ENCODE assay signal across 26 mouse cellular contexts in the genomic region with DNA sequence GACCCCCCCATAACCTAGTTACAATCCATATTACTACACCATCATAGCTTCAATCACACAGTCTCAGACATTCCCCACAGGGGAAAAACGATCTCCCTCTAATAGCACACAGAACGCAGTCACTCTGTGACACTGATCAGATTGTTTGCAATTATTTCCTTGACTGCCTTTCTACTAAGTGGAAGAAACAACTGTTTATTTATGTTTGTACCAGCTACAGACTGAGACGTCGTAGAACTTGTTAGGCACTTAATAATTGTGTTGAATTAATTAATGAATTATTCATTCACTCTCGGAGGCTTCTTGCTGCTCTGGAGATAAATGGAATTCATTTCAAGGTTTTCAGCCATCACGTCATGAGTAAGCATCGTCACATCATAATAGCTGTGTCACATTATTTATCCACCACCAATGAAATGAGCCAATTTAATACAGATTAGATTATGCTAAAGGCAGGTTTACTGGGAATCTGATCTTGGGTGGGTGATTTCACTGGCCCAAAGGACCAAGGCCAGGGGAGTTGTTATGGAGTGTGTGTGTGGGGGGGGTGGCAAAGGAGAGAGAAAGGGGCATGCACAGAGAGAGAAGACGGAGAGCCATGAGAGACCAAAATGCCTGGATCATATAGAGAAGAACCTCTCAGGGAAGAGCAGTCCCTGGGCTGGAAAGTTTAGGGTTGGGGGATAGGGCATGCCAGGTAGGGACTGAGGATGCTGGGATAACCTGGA.
DNase-seq lines count a peak whose midpoint lies in the region; ATAC-seq and TF ChIP-seq lines count a peak whose summit lies in the region.
"Had no signal": no experiment of that assay in that cellular context is flagged by ENCODE, and none has a peak within 500 bp of the region (broad histone marks: within the 10 kb centered on the region; RNA-seq: fewer than 3 reads in every experiment).

No protein-coding gene starts in this region.

- intact Hi-C loops in left cerebral cortex, postnatal 10 days (cut with DNase I): no loop called here

- H3K9ac ChIP-seq in hindbrain, embryonic 11.5 days (ENCODE audit: low read depth, low read length): no peak overlapping the region
- H3K9ac ChIP-seq in forebrain, embryonic 15.5 days (replicated peaks): no peak overlapping the region
- H3K9ac ChIP-seq in midbrain, embryonic 13.5 days (replicated peaks): no peak overlapping the region
- H3K9ac ChIP-seq: embryonic facial prominence, embryonic 15.5 days; intestine, embryonic 15.5 days; limb, embryonic 13.5 days; liver, embryonic 12.5 days; neural tube, embryonic 13.5 days had no signal

- ATAC-seq in hindbrain, embryonic 11.5 days (ENCODE audit: low FRiP score): peak; percentile 51
- ATAC-seq in forebrain, embryonic 15.5 days (replicated peaks): peak; percentile 84
- peak; percentile 55 for ATAC-seq in midbrain, embryonic 13.5 days
- ATAC-seq: intestine, embryonic 15.5 days; liver, embryonic 12.5 days had no signal

- no peak for TF ChIP-seq CTCF in brain, embryonic 14.5 days (IDR thresholded peaks at IDR 0.05; ENCODE audit: borderline replicate concordance, extremely low read depth, insufficient read depth, insufficient read length)

- no peaks in the 10 kb centered on the region for H3K36me3 ChIP-seq in hindbrain, embryonic 11.5 days (ENCODE audit: control insufficient read depth, insufficient read depth, low read length)
- H3K36me3 ChIP-seq in hindbrain, embryonic 10.5 days: no peaks in the 10 kb centered on the region
- no peaks in the 10 kb centered on the region for H3K36me3 ChIP-seq in forebrain, embryonic 15.5 days
- H3K36me3 ChIP-seq in midbrain, embryonic 13.5 days: no peaks in the 10 kb centered on the region
- H3K36me3 ChIP-seq: embryonic facial prominence, embryonic 15.5 days; heart, embryonic 10.5 days; intestine, embryonic 15.5 days; limb, embryonic 13.5 days; liver, embryonic 12.5 days; neural tube, embryonic 13.5 days had no signal

- H3K9me3 ChIP-seq in hindbrain, embryonic 11.5 days (ENCODE audit: control insufficient read depth, low read length): no peaks in the 10 kb centered on the region
- no peaks in the 10 kb centered on the region for H3K9me3 ChIP-seq in hindbrain, embryonic 10.5 days
- H3K9me3 ChIP-seq in forebrain, embryonic 15.5 days: no peaks in the 10 kb centered on the region
- no peaks in the 10 kb centered on the region for H3K9me3 ChIP-seq in midbrain, embryonic 13.5 days
- H3K9me3 ChIP-seq: embryonic facial prominence, embryonic 15.5 days; heart, embryonic 10.5 days; intestine, embryonic 15.5 days; limb, embryonic 13.5 days; neural tube, embryonic 13.5 days had no signal

- no peak overlapping the region for H3K4me2 ChIP-seq in hindbrain, embryonic 11.5 days (replicated peaks; ENCODE audit: low read depth, low read length)
- H3K4me2 ChIP-seq in forebrain, embryonic 15.5 days (replicated peaks): no peak overlapping the region
- H3K4me2 ChIP-seq in midbrain, embryonic 13.5 days (replicated peaks): no peak overlapping the region
- H3K4me2 ChIP-seq: embryonic facial prominence, embryonic 15.5 days; intestine, embryonic 15.5 days; limb, embryonic 13.5 days; liver, embryonic 12.5 days; neural tube, embryonic 13.5 days had no signal

- no peak overlapping the region for H3K27ac ChIP-seq in hindbrain, embryonic 11.5 days (ENCODE audit: low read depth, low read length)
- no peak overlapping the region for H3K27ac ChIP-seq in hindbrain, embryonic 10.5 days
- H3K27ac ChIP-seq in forebrain, embryonic 15.5 days (replicated peaks): no peak overlapping the region
- H3K27ac ChIP-seq in midbrain, embryonic 13.5 days: no peak overlapping the region
- H3K27ac ChIP-seq: embryonic facial prominence, embryonic 15.5 days; heart, embryonic 10.5 days; intestine, embryonic 15.5 days; layer of hippocampus, adult 2 months; limb, embryonic 13.5 days; liver, embryonic 12.5 days; neural tube, embryonic 13.5 days; stomach, postnatal 0 days had no signal

- no peak for DNase-seq in hindbrain, embryonic 11.5 days (ENCODE audit: low spot score)
- no peak for DNase-seq in hindbrain, embryonic 10.5 days (ENCODE audit: low spot score)
- peak; percentile 39 for DNase-seq in brain, embryonic 14.5 days (ENCODE audit: low read depth)
- DNase-seq in left cerebral cortex, postnatal 10 days (ENCODE audit: extremely low spot score in 1 of 2, low spot score in 2 of 2): no peak
- DNase-seq in adipocyte (ENCODE audit: low spot score): no peak
- DNase-seq in embryo, embryonic 11 days: no peak
- DNase-seq: adrenal gland, adult 2 months; cerebellum, adult 18-20 months; cerebellum, postnatal 14 days; gastrocnemius, postnatal 10 days; kidney, adult 8-10 months; kidney, postnatal 10 days; layer of hippocampus, postnatal 36 days; lung, adult 18-20 months; lung, postnatal 10 days; thymus, adult 2 months had no signal

- no peak for TF ChIP-seq POLR2A in brain, embryonic 14.5 days (IDR thresholded peaks at IDR 0.05; ENCODE audit: borderline replicate concordance, extremely low read depth, insufficient read depth, insufficient read length, poor library complexity, severe bottlenecking)

- no peaks in the 10 kb centered on the region for H3K4me1 ChIP-seq in hindbrain, embryonic 11.5 days (replicated peaks; ENCODE audit: control insufficient read depth, insufficient read depth, low read length)
- no peaks in the 10 kb centered on the region for H3K4me1 ChIP-seq in hindbrain, embryonic 10.5 days (replicated peaks)
- 0 out of 2 replicates have a peak, but pooled peaks cover 3% of the 10 kb centered on the region for H3K4me1 ChIP-seq in forebrain, embryonic 15.5 days
- no peaks in the 10 kb centered on the region for H3K4me1 ChIP-seq in midbrain, embryonic 13.5 days (replicated peaks)
- H3K4me1 ChIP-seq: embryonic facial prominence, embryonic 15.5 days; heart, embryonic 10.5 days; intestine, embryonic 15.5 days; liver, embryonic 12.5 days; neural tube, embryonic 13.5 days had no signal

- no peaks in the 10 kb centered on the region for H3K27me3 ChIP-seq in hindbrain, embryonic 11.5 days (ENCODE audit: control insufficient read depth, insufficient read depth, low read length)
- no peaks in the 10 kb centered on the region for H3K27me3 ChIP-seq in hindbrain, embryonic 10.5 days (ENCODE audit: insufficient read depth, poor library complexity, severe bottlenecking)
- H3K27me3 ChIP-seq in forebrain, embryonic 15.5 days: no peaks in the 10 kb centered on the region
- H3K27me3 ChIP-seq in midbrain, embryonic 13.5 days: no peaks in the 10 kb centered on the region
- H3K27me3 ChIP-seq: embryonic facial prominence, embryonic 15.5 days; intestine, embryonic 15.5 days; limb, embryonic 13.5 days; liver, embryonic 12.5 days; neural tube, embryonic 13.5 days had no signal

- H3K4me3 ChIP-seq in hindbrain, embryonic 11.5 days (ENCODE audit: low read depth, low read length): no peak overlapping the region
- H3K4me3 ChIP-seq in hindbrain, embryonic 10.5 days: no peak overlapping the region
- H3K4me3 ChIP-seq in forebrain, embryonic 15.5 days: no peak overlapping the region
- no peak overlapping the region for H3K4me3 ChIP-seq in midbrain, embryonic 13.5 days (replicated peaks)
- H3K4me3 ChIP-seq: embryonic facial prominence, embryonic 15.5 days; heart, embryonic 10.5 days; intestine, embryonic 15.5 days; layer of hippocampus, adult 2 months; limb, embryonic 13.5 days; liver, embryonic 12.5 days; neural tube, embryonic 13.5 days had no signal

- WGBS in hindbrain, embryonic 11.5 days: 58% methylated on average over 8 of the region's 8 CpGs
- 70% methylated on average over 8 of the region's 8 CpGs for WGBS in hindbrain, embryonic 10.5 days
- 11% methylated on average over 8 of the region's 8 CpGs for WGBS in forebrain, embryonic 15.5 days
- 41% methylated on average over 8 of the region's 8 CpGs for WGBS in midbrain, embryonic 13.5 days
